Mouse (Mus musculus): ENCODE measurements at regions not wholly inside any gene's neighbourhood (a gene's known extent, or its start where the extent isn't known, plus 50 kb on each side); places are given as distances from the start of the nearest gene placed in this dataset.

GRCm38 (mm10) chr5:62545785-62546184 is 220.2 kb downstream of the Arap2 start:
- no peak for DNase-seq

DNA sequence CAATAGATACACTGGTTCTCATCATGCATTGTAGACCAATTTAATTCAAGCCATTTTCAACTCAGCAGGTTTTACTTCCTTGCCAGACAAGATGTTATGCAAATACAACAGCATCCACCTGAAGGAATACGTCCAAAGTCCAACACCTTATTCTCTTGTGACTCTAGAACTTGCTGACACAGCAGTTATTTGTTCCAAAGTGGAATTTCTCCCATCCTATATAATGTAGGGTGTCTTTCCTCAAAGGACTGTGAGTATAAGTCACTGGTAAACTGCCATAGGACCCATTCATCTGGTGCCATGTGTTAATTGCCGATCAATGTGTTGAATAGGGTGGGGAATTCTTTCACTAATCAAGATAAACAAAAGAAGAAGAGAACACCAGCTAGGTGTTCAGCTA is 226.7 kb downstream of the Arap2 start:
- no peak for DNase-seq

DNA sequence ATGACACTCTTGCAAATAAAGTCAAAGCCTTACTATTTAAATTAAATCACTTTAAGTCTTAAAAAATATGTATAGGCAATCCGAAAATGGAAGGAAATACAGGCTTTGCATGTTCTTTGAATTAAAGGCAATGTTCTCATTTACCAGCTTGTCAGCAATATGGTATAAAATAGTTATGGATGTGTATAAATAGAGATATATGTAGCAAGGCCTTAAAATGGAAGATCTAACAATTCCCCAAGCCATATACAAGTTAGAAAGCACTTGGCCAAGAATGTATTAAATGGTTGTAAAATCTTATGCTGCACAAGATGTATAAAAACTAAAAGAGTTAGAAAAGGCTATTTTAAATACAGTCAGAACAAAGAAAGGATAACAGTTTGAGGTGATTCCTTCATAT is 254.1 kb downstream of the Arap2 start:
- no peak for DNase-seq

DNA sequence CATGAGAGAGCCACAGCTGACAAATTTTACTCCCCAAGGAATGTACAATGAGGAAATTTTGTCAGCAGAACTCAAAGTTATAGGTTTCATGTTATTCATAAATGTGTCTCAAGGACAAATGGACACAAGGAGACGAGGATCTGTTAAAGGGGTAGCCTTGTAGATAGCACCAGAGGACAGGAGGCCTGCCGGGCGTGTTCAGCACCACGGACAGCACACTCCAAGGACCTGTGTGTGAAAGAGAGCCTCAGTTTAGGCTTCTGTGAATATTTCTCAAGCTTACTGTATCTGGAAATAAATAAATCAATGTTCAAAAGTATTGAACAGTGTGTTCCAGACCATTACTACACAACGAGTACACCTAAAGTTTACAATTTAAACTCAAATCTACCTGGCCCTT is 282.4 kb downstream of the Arap2 start:
- peak; percentile 81 to 82 for DNase-seq

DNA sequence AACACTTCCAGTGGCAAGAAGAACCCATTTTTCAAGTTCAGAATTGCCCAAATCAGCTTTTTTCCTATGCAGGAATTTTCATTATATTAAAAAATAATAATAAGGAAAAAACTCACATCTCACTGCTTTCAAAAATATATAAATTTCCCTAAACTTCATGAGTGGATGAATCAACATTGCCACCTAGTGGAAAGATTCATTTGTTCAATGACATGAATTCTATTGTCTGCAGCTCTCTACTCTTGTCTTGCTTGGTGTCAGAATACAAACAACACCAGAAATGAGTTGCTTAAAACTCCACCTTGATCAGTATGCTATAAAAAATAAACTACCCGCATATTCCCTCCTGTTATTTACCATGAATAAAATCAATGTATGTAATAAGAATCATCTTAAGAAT is 285.0 kb downstream of the Arap2 start:
- no peak for DNase-seq

DNA sequence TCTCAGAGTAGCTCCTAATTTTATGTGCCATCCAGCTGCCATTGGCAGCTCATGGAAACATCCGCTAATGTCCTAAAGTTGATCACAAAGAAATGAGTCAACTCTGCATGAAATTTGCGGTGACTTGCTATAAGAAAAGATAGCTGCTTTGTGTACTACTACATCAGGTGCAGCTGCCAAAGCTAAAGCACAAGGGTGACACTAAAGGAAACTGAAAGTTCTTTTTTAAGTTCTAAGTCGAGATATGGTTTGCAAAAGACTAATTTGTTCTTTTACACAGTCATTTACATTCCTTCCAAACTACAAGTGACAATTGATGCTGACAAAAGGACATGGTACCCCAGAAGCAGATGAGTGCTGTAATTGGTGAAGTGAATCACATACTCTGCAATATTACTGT is 292.5 kb downstream of the Arap2 start:
- DNase-seq: no peak

DNA sequence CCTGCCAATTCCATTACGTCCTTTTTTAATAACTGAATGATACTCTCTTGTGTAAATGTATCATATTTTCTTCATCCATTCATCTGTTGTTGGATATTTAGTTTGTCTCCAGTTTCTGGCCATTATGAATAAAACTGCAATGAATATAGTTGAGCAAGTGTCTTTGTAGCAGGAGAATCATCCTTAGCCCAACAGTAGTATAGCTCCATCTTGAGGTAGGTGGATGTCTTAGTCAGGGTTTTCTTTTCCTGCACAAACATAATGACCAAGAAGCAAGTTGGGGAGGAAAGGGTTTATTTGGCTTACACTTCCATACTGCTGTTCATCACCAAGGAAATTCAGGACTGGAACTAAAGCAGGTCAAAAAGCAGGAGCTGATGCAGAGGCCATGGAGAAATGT is 299.2 kb downstream of the Arap2 start:
- DNase-seq: no peak

- no peak for DNase-seq
Measured at GRCm38 (mm10) chr5:62462574-62462973, 303.4 kb downstream of the Arap2 start.

All from kidney, postnatal 4 days (tissue).